Mouse (Mus musculus): Measurements from ENCODE around the gene Tyw3.

Tyw3 gene

GRCm38 (mm10) chr3:154551035-154551411, 45.9 kb downstream of the Tyw3 start:
- DNase-seq, result no peak

DNA sequence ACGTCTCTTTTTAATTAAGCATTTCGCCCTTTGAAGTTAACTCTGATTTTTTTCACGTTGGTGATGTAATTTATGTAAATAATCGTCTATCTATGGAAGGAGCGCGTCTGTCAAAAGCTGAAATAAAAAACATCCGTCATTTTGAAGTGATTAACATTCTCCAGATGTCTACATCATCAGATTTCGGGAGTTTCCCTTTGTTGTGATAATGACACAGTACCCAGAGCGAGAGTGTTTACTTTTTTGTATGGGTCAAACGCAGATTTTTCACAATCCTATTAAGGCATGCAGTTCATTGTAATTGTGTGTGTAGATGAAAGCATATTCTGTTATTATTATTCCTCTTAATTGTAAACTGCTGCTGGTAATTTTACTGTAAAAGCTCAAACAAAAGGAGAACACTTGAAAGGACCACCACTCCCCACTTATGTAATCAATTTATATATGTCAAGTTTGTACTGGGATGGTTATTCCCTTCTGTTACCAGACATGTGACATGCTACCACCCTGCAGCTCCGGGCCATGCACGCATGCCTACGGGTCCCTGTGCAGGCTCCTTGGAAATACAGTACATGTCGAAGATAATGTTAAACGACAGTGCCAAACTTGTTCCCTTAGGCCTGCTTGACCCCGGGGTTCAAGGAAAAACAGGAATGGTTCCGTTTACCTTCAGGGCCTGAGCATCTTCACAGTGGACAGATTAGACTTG, 46.4 kb downstream of the Tyw3 start:
- no peak for DNase-seq

GRCm38 (mm10) chr3:154548868-154549301, 48.0 kb downstream of the Tyw3 start:
- DNase-seq, result no peak

DNA sequence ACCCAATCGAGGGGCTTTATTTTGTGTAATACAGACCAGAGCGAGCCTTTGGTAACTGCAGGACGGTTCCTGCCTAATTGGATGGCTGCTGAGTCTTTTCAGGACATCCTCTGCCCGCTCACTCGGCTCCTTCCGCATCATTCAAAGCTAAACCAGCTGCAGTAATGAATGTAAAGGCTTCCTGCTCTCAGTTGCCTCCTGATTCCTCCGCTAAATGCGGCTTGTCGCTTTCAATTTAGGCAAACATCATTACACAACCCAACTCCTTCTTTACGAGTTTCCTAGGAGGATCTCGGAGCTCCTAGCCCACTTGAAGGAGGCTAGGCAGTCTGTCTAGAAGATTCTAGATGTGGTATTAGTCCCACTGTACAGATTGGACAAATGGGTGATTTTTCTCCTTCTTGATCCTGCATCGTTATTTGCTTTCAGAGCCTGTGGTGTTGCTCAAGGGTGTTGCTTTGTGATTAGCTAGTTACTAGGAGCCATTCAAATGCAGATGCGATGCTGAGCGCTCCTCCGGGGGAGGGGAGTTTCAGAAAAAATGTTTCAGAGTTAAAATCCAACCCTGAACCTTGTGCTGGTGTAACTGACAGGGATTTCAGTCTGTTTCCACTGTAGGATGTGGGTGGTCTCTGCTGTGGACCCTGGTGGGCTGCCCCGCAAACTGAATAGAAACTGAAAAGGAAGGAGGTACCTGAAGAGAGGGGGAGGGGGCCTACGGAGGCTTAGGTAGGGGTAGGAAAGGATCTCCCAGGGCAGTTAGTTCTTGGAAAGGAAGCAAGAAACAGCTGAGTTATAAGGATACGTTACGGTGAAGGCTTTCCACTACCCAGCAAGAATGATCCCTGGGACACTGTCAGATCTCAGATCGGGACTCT, 49.1 kb downstream of the Tyw3 start:
- no peak for DNase-seq

DNA sequence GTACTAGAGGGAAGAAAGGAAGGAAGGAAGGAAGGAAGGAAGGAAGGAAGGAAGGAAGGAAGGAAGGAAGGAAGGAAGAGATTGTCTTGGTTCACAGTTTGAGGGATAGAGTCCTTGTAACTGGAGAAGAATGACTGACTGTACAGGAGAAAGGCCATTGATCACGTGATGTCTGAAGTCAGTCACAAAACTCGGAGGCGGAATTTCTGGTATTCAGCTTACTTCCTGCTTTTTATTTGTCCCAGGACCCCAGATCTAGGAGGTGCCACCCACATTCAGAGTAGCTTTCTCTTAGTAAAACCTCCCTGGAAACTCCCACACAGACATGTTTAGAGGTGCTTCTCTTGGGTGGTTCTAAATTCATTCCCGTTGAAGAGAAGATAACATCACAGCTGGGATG, 50.7 kb downstream of the Tyw3 start:
- DNase-seq, result no peak

- DNase-seq, result peak; percentile 7
Observed at GRCm38 (mm10) chr3:154540086-154540911, 56.6 kb downstream of the Tyw3 start.

DNA sequence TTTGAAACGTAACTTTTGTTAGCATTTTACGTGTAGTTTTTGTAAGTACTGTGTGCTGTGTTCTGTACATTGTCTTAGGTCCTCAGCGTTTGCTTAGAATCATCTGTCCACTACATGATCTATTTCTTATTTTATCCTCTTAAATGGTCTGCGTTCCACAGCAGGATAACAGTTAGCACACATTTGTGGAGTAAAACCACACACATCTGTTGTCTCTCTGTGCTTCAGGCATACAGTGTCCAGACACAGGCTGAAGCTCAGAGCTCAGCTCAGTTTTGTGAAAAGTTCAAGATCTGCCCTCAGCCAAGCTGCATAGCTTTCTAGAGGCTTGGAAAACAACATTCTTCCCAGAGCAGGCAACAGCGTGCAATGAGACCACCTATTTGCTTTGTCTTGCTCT, 60.8 kb downstream of the Tyw3 start:
- DNase-seq, result no peak

- peak; percentile 9 for DNase-seq
Observed at GRCm38 (mm10) chr3:154533246-154533645, 63.7 kb downstream of the Tyw3 start.

- DNase-seq, result no peak
Observed at GRCm38 (mm10) chr3:154528973-154529372, 67.9 kb downstream of the Tyw3 start.

GRCm38 (mm10) chr3:154526610-154527009, 70.3 kb downstream of the Tyw3 start:
- DNase-seq, result peak; percentile 35
